Mouse (Mus musculus): Measurements from ENCODE around the gene Usp53.
"Not testable (repeated sequence)": the region's sequence is repeated elsewhere in the genome, so short reads cannot be mapped to it uniquely, and the experiment has no call there.

DNA sequence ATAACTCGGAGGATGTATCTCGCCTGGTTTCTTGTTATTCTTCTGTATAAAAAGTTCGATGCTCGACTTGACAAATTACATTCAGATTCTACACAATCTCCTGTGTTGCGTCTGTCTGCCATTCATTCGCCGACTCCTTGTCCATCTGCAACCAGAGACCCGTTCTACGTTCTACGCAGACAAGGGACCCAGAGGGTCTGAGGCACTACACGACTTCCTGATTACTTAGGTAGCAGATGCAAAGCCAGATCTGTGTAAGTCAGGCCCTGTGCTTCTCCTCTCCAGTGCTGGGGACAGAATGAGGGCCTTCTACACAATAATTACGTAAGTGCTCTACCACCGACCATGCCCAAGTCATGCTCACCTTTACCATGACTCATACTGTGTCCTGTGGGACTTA lies 47.1 kb downstream of the Usp53 start:
- not testable (repeated sequence) for TF ChIP-seq ZNF384 (IDR thresholded peaks at IDR 0.05; ENCODE audit: low read depth, low read length); MAFK (IDR thresholded peaks at IDR 0.05; ENCODE audit: insufficient read depth, low read depth, low read length); HCFC1 (IDR thresholded peaks at IDR 0.05; ENCODE audit: borderline replicate concordance, insufficient read depth, low read length); ZC3H11A (IDR thresholded peaks at IDR 0.05; ENCODE audit: borderline replicate concordance, low read depth, low read length); CHD2 (IDR thresholded peaks at IDR 0.05; ENCODE audit: low read depth, low read length)
